Mouse (Mus musculus) ES-E14 (cell line): ENCODE results near the gene Zbtb20. TPM values are rescaled to one million over a fixed set of nuclear protein-coding genes. Genes with fewer than 3 reads are reported as not detected.

ENCODE experiments used
- DNase-seq: peaks from one replicate; pipeline ENCODE4 v3.0.0-alpha.2; 2013; ENCODE audit warnings: low read depth, low spot score
- H3K27ac ChIP-seq: 2 replicates; pipeline ENCODE4 v1.5.1; 2012; ENCODE audit warnings: low read depth, mild to moderate bottlenecking, low read length, moderate library complexity, mixed read lengths; ENCODE audit not compliant: poor library complexity, insufficient read depth, severe bottlenecking
- H3K36me3 ChIP-seq: 2 replicates; pipeline ENCODE4 v1.6.1; 2012; ENCODE audit warnings: mild to moderate bottlenecking, low read length, moderate library complexity, mixed read lengths; ENCODE audit not compliant: control insufficient read depth, poor library complexity, insufficient read depth, severe bottlenecking
- H3K4me1 ChIP-seq, 2 experiments: fragments of 150-350 bp in 1 of 2; sonication (generic) in 1 of 2; 2 replicates each; pipeline ENCODE4 v1.6.1; 2012; ENCODE audit warnings: low read length in 2 of 2, mild to moderate bottlenecking in 1 of 2, mixed read lengths in 1 of 2; ENCODE audit not compliant: control insufficient read depth in 2 of 2, insufficient read depth in 2 of 2, poor library complexity in 1 of 2
- H3K4me3 ChIP-seq, 2 experiments: fragments of 150-350 bp in 1 of 2; sonication (generic) in 1 of 2; 2 replicates each; pipeline ENCODE4 v1.5.1; 2012; ENCODE audit warnings: low read length in 2 of 2, low read depth in 1 of 2, mild to moderate bottlenecking in 1 of 2, mixed read lengths in 1 of 2; ENCODE audit not compliant: insufficient read depth in 1 of 2, poor library complexity in 1 of 2, severe bottlenecking in 1 of 2
- H3K9ac ChIP-seq: 2 replicates; pipeline ENCODE4 v1.6.1; 2012; ENCODE audit warnings: low read depth, mild to moderate bottlenecking, low read length, mixed read lengths; ENCODE audit not compliant: poor library complexity, insufficient read depth, severe bottlenecking
- H3K9me3 ChIP-seq: fragments of 150-350 bp; sonication (generic); 2 replicates; pipeline ENCODE4 v1.6.1; 2012; ENCODE audit warnings: low read depth, mild to moderate bottlenecking, low read length; ENCODE audit not compliant: control insufficient read depth, insufficient read depth
- CHD2 ChIP-seq: IDR thresholded peaks from 2 replicates; pipeline ENCODE4 v1.6.1; 2014; ENCODE audit warnings: mild to moderate bottlenecking, low read depth, low read length, inconsistent platforms
- HCFC1 ChIP-seq: IDR thresholded peaks from 2 replicates; pipeline ENCODE4 v1.6.1; 2012; ENCODE audit warnings: low read length, inconsistent platforms, borderline replicate concordance; ENCODE audit not compliant: insufficient read depth
- MAFK ChIP-seq: IDR thresholded peaks from 2 replicates; pipeline ENCODE4 v1.6.1; 2014; ENCODE audit warnings: mild to moderate bottlenecking, low read depth, low read length, inconsistent platforms; ENCODE audit not compliant: insufficient read depth
- ZC3H11A ChIP-seq: IDR thresholded peaks from 2 replicates; pipeline ENCODE4 v1.6.1; 2012; ENCODE audit warnings: low read depth, mild to moderate bottlenecking, inconsistent platforms, low read length, borderline replicate concordance
- ZNF384 ChIP-seq: IDR thresholded peaks from 2 replicates; pipeline ENCODE4 v1.6.1; 2012; ENCODE audit warnings: low read depth, low read length, inconsistent platforms
- in situ Hi-C, 2 experiments: fragments of 600-800 bp; cut with MboI; formaldehyde crosslinking; loops; one replicate each; pipeline ENCODE4 v1.15.1; 2025; ENCODE audit warnings: low sequenced_read_pairs in 2 of 2, inconsistent platforms in 1 of 2; ENCODE audit not compliant: unreplicated experiment in 2 of 2
- total RNA-seq: library from RNA; depleted of rRNA; stranded (reverse); fragments of 300-350 nt; gene quantifications from 2 replicates; pipeline ENCODE4 v1.2.3, GENCODE M21; 2012

The Zbtb20 gene
- total RNA-seq, 1 experiment = 4.0 TPM

- TF ChIP-seq ZNF384 = no peak
- TF ChIP-seq ZC3H11A = no peak
- TF ChIP-seq MAFK = no peak
- TF ChIP-seq HCFC1 = no peak
- no peak for TF ChIP-seq CHD2
- Histone ChIP-seq H3K4me3 (no peak overlapping the region), H3K27ac (no peak overlapping the region), H3K9ac (no peak overlapping the region; the same call in 1 of the 2 replicates), H3K9me3 (no peaks in the 10 kb centered on the region), H3K4me1 (no peaks in the 10 kb centered on the region), H3K36me3 (no peaks in the 10 kb centered on the region)
- in situ Hi-C loops = no loop called here
- DNase-seq = no peak
These were observed 501.1 kb downstream of the Zbtb20 start for GRCm38 (mm10) chr16:43376782-43377181.

GRCm38 (mm10) chr16:43379351-43380325 is 504.0 kb downstream of the Zbtb20 start:
- no peak overlapping the region for H3K27ac ChIP-seq
- no peak for DNase-seq
- TF ChIP-seq HCFC1 (no peak), CHD2 (no peak), MAFK (no peak), ZC3H11A (no peak), ZNF384 (no peak)
- H3K9me3 ChIP-seq = no peaks in the 10 kb centered on the region
- no peaks in the 10 kb centered on the region for H3K4me1 ChIP-seq
- no peak overlapping the region for H3K9ac ChIP-seq
- no peak overlapping the region for H3K4me3 ChIP-seq
- in situ Hi-C loops = no loop called here
- no peaks in the 10 kb centered on the region for H3K36me3 ChIP-seq

- Histone ChIP-seq H3K36me3 (no peaks in the 10 kb centered on the region), H3K27ac (no peak overlapping the region), H3K9ac (no peak overlapping the region), H3K4me3 (no peak overlapping the region), H3K9me3 (no peaks in the 10 kb centered on the region), H3K4me1 (peaks cover 0 to 2% of the 10 kb centered on the region in 2 experiments; a peak in 1 of 4 replicates)
- DNase-seq = no peak
- no peak for TF ChIP-seq ZNF384
- no peak for TF ChIP-seq CHD2
- no peak for TF ChIP-seq HCFC1
- TF ChIP-seq MAFK = no peak
- no peak for TF ChIP-seq ZC3H11A
- in situ Hi-C loops = no loop called here
These were observed 505.5 kb downstream of the Zbtb20 start for GRCm38 (mm10) chr16:43381183-43381582.

- Histone ChIP-seq H3K9ac (no peak overlapping the region), H3K27ac (no peak overlapping the region), H3K36me3 (no peaks in the 10 kb centered on the region), H3K4me1 (peaks cover 0 to 2% of the 10 kb centered on the region in 2 experiments; a peak in 1 of 4 replicates), H3K9me3 (no peaks in the 10 kb centered on the region), H3K4me3 (no peak overlapping the region)
- in situ Hi-C loops = no loop called here
- no peak for TF ChIP-seq CHD2
- no peak for TF ChIP-seq ZNF384
- no peak for TF ChIP-seq ZC3H11A
- TF ChIP-seq MAFK = no peak
- DNase-seq = no peak
These were observed 507.6 kb downstream of the Zbtb20 start for GRCm38 (mm10) chr16:43383149-43383740.
